Mouse (Mus musculus): ENCODE results near the gene Adcy2. TPM values are rescaled to one million over a fixed set of nuclear protein-coding genes. Genes with fewer than 3 reads are reported as not detected.
A peak's percentile ranks its signal among the peaks of the same experiment; 100 is the strongest.

Gene Adcy2
- polyA plus RNA-seq, 1 experiment from 2014 or later = 6.7 TPM

GRCm38 (mm10) chr13:68996661-68997060 lies 2.7 kb downstream of the Adcy2 start:
- Histone ChIP-seq H3K27me3 (ENCODE audit: control insufficient read depth, insufficient read depth, low read length) (peaks cover 27% of the 10 kb centered on the region), H3K27ac (replicated peaks; ENCODE audit: low read depth, low read length) (no peak overlapping the region), H3K9ac (replicated peaks; ENCODE audit: low read length) (no peak overlapping the region), H3K9me3 (ENCODE audit: control insufficient read depth, low read length) (no peaks in the 10 kb centered on the region), H3K36me3 (ENCODE audit: control insufficient read depth, insufficient read depth, low read length) (no peaks in the 10 kb centered on the region), H3K4me3 (replicated peaks; ENCODE audit: low read depth, low read length) (no peak overlapping the region), H3K4me1 (ENCODE audit: control insufficient read depth, insufficient read depth, low read length) (peaks cover 14% of the 10 kb centered on the region; the same call in 1 of the 2 replicates), H3K4me2 (ENCODE audit: low read length) (no peak overlapping the region)
- WGBS = 64% methylated on average over 3 of the region's 3 CpGs
- ATAC-seq (ENCODE audit: low FRiP score, low TSS enrichment) (no peak), DNase-seq (peak; percentile 43)

GRCm38 (mm10) chr13:68985789-68986188 lies 13.6 kb downstream of the Adcy2 start:
- ATAC-seq (ENCODE audit: low FRiP score, low TSS enrichment) (no peak), DNase-seq (no peak)
- H3K27ac ChIP-seq (replicated peaks; ENCODE audit: low read depth, low read length) = no peak overlapping the region
- no peak overlapping the region for H3K4me3 ChIP-seq (replicated peaks; ENCODE audit: low read depth, low read length)
- H3K9me3 ChIP-seq (ENCODE audit: control insufficient read depth, low read length) = no peaks in the 10 kb centered on the region
- no peaks in the 10 kb centered on the region for H3K4me1 ChIP-seq (ENCODE audit: control insufficient read depth, insufficient read depth, low read length)
- H3K9ac ChIP-seq (replicated peaks; ENCODE audit: low read length) = no peak overlapping the region
- WGBS = 84% methylated on average over 2 of the region's 2 CpGs
- H3K4me2 ChIP-seq (ENCODE audit: low read length) = no peak overlapping the region
- H3K36me3 ChIP-seq (ENCODE audit: control insufficient read depth, insufficient read depth, low read length) = no peaks in the 10 kb centered on the region
- H3K27me3 ChIP-seq (ENCODE audit: control insufficient read depth, insufficient read depth, low read length) = no peaks in the 10 kb centered on the region

GRCm38 (mm10) chr13:68984000-68984399 lies 15.3 kb downstream of the Adcy2 start:
- DNase-seq (no peak), ATAC-seq (ENCODE audit: low FRiP score, low TSS enrichment) (no peak)
- no peak overlapping the region for H3K27ac ChIP-seq (replicated peaks; ENCODE audit: low read depth, low read length)
- no peak overlapping the region for H3K4me3 ChIP-seq (replicated peaks; ENCODE audit: low read depth, low read length)
- WGBS = 88% methylated on average over 15 of the region's 15 CpGs
- no peaks in the 10 kb centered on the region for H3K27me3 ChIP-seq (ENCODE audit: control insufficient read depth, insufficient read depth, low read length)
- H3K9me3 ChIP-seq (ENCODE audit: control insufficient read depth, low read length) = no peaks in the 10 kb centered on the region
- H3K36me3 ChIP-seq (ENCODE audit: control insufficient read depth, insufficient read depth, low read length) = no peaks in the 10 kb centered on the region
- no peak overlapping the region for H3K9ac ChIP-seq (replicated peaks; ENCODE audit: low read length)
- H3K4me2 ChIP-seq (ENCODE audit: low read length) = no peak overlapping the region
- no peaks in the 10 kb centered on the region for H3K4me1 ChIP-seq (ENCODE audit: control insufficient read depth, insufficient read depth, low read length)

- ATAC-seq (ENCODE audit: low FRiP score, low TSS enrichment) = no peak
Measured at GRCm38 (mm10) chr13:68981048-68981447, 18.3 kb downstream of the Adcy2 start.

GRCm38 (mm10) chr13:68973143-68973542 lies 26.2 kb downstream of the Adcy2 start:
- H3K4me3 ChIP-seq (replicated peaks; ENCODE audit: low read depth, low read length) = no peak overlapping the region
- no peaks in the 10 kb centered on the region for H3K27me3 ChIP-seq (ENCODE audit: control insufficient read depth, insufficient read depth, low read length)
- 55% methylated on average over 3 of the region's 3 CpGs for WGBS
- H3K4me2 ChIP-seq (ENCODE audit: low read length) = no peak overlapping the region
- no peak overlapping the region for H3K27ac ChIP-seq (replicated peaks; ENCODE audit: low read depth, low read length)
- DNase-seq (no peak), ATAC-seq (ENCODE audit: low FRiP score, low TSS enrichment) (no peak)
- H3K36me3 ChIP-seq (ENCODE audit: control insufficient read depth, insufficient read depth, low read length) = no peaks in the 10 kb centered on the region
- no peak overlapping the region for H3K9ac ChIP-seq (replicated peaks; ENCODE audit: low read length)
- no peaks in the 10 kb centered on the region for H3K9me3 ChIP-seq (ENCODE audit: control insufficient read depth, low read length)
- no peaks in the 10 kb centered on the region for H3K4me1 ChIP-seq (ENCODE audit: control insufficient read depth, insufficient read depth, low read length)

More at GRCm38 (mm10) chr13:68981048-68981447, 18.3 kb downstream of the Adcy2 start:
- no peaks in the 10 kb centered on the region for H3K4me1 ChIP-seq (ENCODE audit: control insufficient read depth, insufficient read depth, low read length)
- WGBS = 98% methylated on average over 2 of the region's 2 CpGs
- H3K9ac ChIP-seq (replicated peaks; ENCODE audit: low read length) = no peak overlapping the region
- no peaks in the 10 kb centered on the region for H3K27me3 ChIP-seq (ENCODE audit: control insufficient read depth, insufficient read depth, low read length)
- H3K4me2 ChIP-seq (ENCODE audit: low read length) = no peak overlapping the region
- H3K36me3 ChIP-seq (ENCODE audit: control insufficient read depth, insufficient read depth, low read length) = no peaks in the 10 kb centered on the region
- H3K27ac ChIP-seq (replicated peaks; ENCODE audit: low read depth, low read length) = no peak overlapping the region
- no peak overlapping the region for H3K4me3 ChIP-seq (replicated peaks; ENCODE audit: low read depth, low read length)
- no peaks in the 10 kb centered on the region for H3K9me3 ChIP-seq (ENCODE audit: control insufficient read depth, low read length)
- no peak for DNase-seq

- WGBS = 75% methylated on average over 5 of the region's 5 CpGs
- H3K4me2 ChIP-seq (ENCODE audit: low read length) = no peak overlapping the region
- DNase-seq (no peak), ATAC-seq (ENCODE audit: low FRiP score, low TSS enrichment) (no peak)
- no peaks in the 10 kb centered on the region for H3K27me3 ChIP-seq (ENCODE audit: control insufficient read depth, insufficient read depth, low read length)
- no peak overlapping the region for H3K9ac ChIP-seq (replicated peaks; ENCODE audit: low read length)
- no peaks in the 10 kb centered on the region for H3K9me3 ChIP-seq (ENCODE audit: control insufficient read depth, low read length)
- H3K36me3 ChIP-seq (ENCODE audit: control insufficient read depth, insufficient read depth, low read length) = no peaks in the 10 kb centered on the region
- no peak overlapping the region for H3K27ac ChIP-seq (replicated peaks; ENCODE audit: low read depth, low read length)
- no peak overlapping the region for H3K4me3 ChIP-seq (replicated peaks; ENCODE audit: low read depth, low read length)
- H3K4me1 ChIP-seq (ENCODE audit: control insufficient read depth, insufficient read depth, low read length) = no peaks in the 10 kb centered on the region
Measured at GRCm38 (mm10) chr13:68961580-68961979, 37.8 kb downstream of the Adcy2 start.

- no peaks in the 10 kb centered on the region for H3K27me3 ChIP-seq (ENCODE audit: control insufficient read depth, insufficient read depth, low read length)
- DNase-seq = no peak
- H3K4me2 ChIP-seq (ENCODE audit: low read length) = no peak overlapping the region
- H3K27ac ChIP-seq (replicated peaks; ENCODE audit: low read depth, low read length) = no peak overlapping the region
- H3K9me3 ChIP-seq (ENCODE audit: control insufficient read depth, low read length) = no peaks in the 10 kb centered on the region
- ATAC-seq (ENCODE audit: low FRiP score, low TSS enrichment) = no peak
- no peak overlapping the region for H3K4me3 ChIP-seq (replicated peaks; ENCODE audit: low read depth, low read length)
- H3K9ac ChIP-seq (replicated peaks; ENCODE audit: low read length) = no peak overlapping the region
- WGBS = 77% methylated on average over 6 of the region's 6 CpGs
- no peaks in the 10 kb centered on the region for H3K36me3 ChIP-seq (ENCODE audit: control insufficient read depth, insufficient read depth, low read length)
- no peaks in the 10 kb centered on the region for H3K4me1 ChIP-seq (ENCODE audit: control insufficient read depth, insufficient read depth, low read length)
Measured at GRCm38 (mm10) chr13:68960513-68960912, 38.8 kb downstream of the Adcy2 start.

- Histone ChIP-seq H3K9ac (replicated peaks; ENCODE audit: low read length) (no peak overlapping the region), H3K27me3 (ENCODE audit: control insufficient read depth, insufficient read depth, low read length) (no peaks in the 10 kb centered on the region), H3K4me3 (replicated peaks; ENCODE audit: low read depth, low read length) (no peak overlapping the region), H3K4me2 (ENCODE audit: low read length) (no peak overlapping the region), H3K4me1 (ENCODE audit: control insufficient read depth, insufficient read depth, low read length) (no peaks in the 10 kb centered on the region), H3K27ac (replicated peaks; ENCODE audit: low read depth, low read length) (no peak overlapping the region), H3K9me3 (ENCODE audit: control insufficient read depth, low read length) (no peaks in the 10 kb centered on the region), H3K36me3 (ENCODE audit: control insufficient read depth, insufficient read depth, low read length) (no peaks in the 10 kb centered on the region)
- ATAC-seq (ENCODE audit: low FRiP score, low TSS enrichment) (no peak), DNase-seq (no peak)
- WGBS = 95% methylated on average over 4 of the region's 4 CpGs
Measured at GRCm38 (mm10) chr13:68959406-68959805, 39.9 kb downstream of the Adcy2 start.

- no peak overlapping the region for H3K4me2 ChIP-seq (ENCODE audit: low read length)
- H3K9ac ChIP-seq (replicated peaks; ENCODE audit: low read length) = no peak overlapping the region
- DNase-seq (no peak), ATAC-seq (ENCODE audit: low FRiP score, low TSS enrichment) (no peak)
- no peaks in the 10 kb centered on the region for H3K27me3 ChIP-seq (ENCODE audit: control insufficient read depth, insufficient read depth, low read length)
- no peak overlapping the region for H3K27ac ChIP-seq (replicated peaks; ENCODE audit: low read depth, low read length)
- WGBS = 78% methylated on average over 2 of the region's 2 CpGs
- H3K9me3 ChIP-seq (ENCODE audit: control insufficient read depth, low read length) = no peaks in the 10 kb centered on the region
- H3K36me3 ChIP-seq (ENCODE audit: control insufficient read depth, insufficient read depth, low read length) = no peaks in the 10 kb centered on the region
- H3K4me1 ChIP-seq (ENCODE audit: control insufficient read depth, insufficient read depth, low read length) = no peaks in the 10 kb centered on the region
- no peak overlapping the region for H3K4me3 ChIP-seq (replicated peaks; ENCODE audit: low read depth, low read length)
Measured at GRCm38 (mm10) chr13:68942735-68943134, 56.6 kb downstream of the Adcy2 start.

Measured in midbrain, embryonic 14.5 days (tissue).